Mouse (Mus musculus) bone marrow macrophage, adult 2 months (primary cell): ENCODE results near the gene Rnf43.

Experiments used
- CTCF ChIP-seq: IDR thresholded peaks from 2 replicates; pipeline ENCODE4 v1.5.1; 2012; ENCODE audit warnings: low read depth, mild to moderate bottlenecking, low read length, moderate library complexity
- POLR2A ChIP-seq: IDR thresholded peaks from 2 replicates; pipeline ENCODE4 v1.6.1; 2012; ENCODE audit warnings: mild to moderate bottlenecking, low read depth, low read length, borderline replicate concordance

DNA sequence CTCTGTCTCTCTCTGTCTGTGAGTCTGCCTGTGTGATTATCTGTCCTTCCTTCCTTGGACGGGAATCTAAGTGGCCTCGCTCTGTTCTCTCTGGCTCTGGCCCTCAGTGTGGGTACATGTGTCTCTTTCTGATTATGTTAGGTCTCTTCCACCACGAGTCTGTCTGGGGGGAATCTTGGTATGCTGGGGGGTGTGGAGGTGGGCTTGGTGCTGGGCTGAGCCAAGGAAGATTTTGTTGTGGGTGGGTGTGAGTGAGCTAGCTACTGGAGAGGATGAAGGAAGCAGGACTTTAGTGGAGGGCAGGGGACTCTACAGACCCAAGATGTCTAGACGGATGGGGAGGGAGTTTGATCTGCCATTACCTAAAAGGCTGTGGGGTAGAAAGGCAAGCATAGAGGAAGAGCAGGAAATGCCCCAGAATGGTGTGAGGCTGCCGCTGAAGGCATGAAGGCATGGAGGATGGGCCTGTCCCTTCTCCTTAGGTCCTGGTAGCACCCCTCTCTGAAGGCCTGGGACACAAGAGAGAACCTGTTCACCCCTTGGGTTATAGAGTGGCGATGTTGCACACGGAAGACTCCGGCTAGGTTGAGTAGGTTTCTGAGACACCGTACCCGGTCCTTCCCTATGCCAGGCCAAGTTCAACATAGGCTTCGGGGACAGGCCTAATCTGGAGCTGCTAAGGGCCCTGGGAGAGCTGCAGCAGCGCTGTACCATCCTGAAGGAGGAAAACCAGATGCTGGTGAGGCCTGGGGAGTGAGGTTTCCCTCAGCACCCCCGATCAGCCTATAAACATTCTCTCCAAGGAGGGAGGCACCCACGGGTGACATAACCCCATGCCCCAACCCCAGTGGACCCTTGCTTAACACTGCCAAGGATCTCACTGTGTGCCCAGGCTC lies 99.5 kb downstream of the Rnf43 start:
- TF ChIP-seq POLR2A (no peak), CTCF (no peak)
